Mouse (Mus musculus) urinary bladder, adult 18-20 months (tissue): ENCODE data around the gene Aldh3a2.
"Not testable (repeated sequence)": the region's sequence is repeated elsewhere in the genome, so short reads cannot be mapped to it uniquely, and the experiment has no call there.

ENCODE experiments used
- DNase-seq, 2 experiments: peaks; one replicate each; pipeline ENCODE4 v3.0.0; 2022; ENCODE audit warnings: low spot score in 2 of 2, mixed read lengths in 2 of 2

The Aldh3a2 gene

DNA sequence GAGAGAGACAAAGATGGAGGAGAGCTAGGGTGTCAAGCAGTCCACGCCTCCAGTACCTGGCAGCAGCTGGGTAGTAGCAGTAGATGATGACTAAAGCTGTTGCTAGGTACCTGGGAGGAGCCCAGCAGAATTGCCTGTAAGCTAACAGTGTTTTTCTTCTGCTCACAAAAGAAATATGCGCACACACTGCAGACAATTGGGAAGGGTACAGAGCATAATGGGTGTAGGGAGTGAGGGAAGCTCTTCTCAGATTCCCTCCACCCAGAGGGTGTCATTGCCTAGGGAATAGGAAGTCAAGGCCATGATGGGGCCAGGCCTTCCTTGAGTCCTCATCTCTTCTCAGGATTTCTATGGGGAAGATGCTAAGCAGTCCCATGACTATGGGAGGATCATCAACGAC, 51.3 kb downstream of the Aldh3a2 start:
- no peak for DNase-seq

DNA sequence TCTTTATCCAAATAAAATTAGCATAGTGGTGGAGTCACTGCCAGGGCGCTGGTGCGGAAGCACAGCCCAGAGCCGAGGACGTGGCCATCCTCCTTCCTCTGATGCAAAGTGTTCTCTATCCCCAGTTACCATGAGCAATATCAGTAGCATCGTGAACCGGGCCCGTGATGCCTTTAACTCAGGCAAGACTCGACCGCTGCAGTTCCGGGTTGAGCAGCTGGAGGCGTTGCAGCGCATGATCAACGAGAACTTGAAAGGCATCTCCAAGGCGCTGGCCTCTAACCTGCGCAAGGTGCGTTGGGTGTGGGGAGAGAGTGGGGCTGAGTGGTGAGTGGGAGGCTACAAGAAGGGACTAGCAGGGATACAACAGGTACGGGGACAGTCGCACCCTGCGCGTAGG, 55.2 kb downstream of the Aldh3a2 start:
- DNase-seq: no peak

- peak in 1 of 2 experiments; percentile 58 for DNase-seq
Observed at GRCm38 (mm10) chr11:61208316-61208715, 58.9 kb downstream of the Aldh3a2 start.

DNA sequence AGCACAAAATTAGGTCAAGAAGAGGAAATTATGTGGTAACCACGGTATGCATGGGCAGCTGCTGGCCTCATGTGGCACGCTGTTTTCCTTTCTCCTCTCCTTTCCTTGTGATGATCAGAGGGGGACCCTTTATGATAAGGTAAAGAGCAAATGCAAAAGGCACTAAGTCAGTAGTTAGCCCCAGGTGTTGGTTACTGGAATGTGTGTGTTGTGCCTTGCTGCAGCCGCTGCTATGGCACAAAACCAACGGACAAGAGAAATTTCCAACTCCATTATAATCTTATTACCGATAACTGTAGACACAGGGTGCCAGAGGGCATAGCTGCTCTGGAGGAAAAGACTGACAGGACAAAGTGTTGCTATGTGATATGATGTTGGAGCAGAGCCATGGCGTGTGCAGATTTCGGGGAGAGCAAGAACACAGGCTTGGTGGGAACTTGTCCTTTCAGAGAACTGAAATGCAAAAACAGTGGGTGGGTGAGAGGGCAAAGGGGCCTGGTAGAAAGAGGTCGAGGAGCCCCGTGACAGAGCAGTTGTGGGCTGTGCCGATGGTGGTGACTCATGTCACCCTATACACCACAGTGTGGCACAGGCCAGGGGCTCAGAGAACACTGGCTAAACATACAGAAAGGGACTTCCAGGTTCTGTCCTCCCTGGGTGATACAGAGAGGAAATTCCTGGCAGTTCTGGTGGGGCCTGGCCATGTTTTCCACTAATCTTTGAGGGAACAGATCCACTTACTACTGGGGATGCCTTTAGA, 59.6 kb downstream of the Aldh3a2 start, which contains the start of gene Aldh3a1:
Gene Aldh3a1, plus strand, starts transcription at position 51 of the 760 bp plus-strand sequence.
- DNase-seq: peak in 1 of 2 experiments; percentile 37

DNA sequence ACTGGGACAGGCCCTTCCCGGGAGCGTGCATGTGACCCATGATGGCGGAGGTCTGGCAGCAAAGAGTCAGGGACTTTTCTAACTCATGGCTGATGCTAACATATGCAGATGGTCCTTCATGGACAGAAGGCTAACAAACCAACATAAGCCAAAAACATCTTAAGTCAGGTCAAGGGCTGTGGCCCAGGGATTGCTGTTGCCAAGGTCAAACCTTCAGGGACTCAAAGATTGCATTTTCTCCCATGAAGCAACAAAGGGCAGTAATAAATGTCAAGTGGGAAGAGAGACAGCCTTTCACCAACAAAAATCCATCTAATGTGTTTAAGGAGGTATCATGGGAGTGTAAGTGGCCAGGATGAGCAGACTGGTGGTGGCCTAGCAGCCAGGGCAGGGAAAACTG, 61.1 kb downstream of the Aldh3a2 start:
- DNase-seq: no peak

DNA sequence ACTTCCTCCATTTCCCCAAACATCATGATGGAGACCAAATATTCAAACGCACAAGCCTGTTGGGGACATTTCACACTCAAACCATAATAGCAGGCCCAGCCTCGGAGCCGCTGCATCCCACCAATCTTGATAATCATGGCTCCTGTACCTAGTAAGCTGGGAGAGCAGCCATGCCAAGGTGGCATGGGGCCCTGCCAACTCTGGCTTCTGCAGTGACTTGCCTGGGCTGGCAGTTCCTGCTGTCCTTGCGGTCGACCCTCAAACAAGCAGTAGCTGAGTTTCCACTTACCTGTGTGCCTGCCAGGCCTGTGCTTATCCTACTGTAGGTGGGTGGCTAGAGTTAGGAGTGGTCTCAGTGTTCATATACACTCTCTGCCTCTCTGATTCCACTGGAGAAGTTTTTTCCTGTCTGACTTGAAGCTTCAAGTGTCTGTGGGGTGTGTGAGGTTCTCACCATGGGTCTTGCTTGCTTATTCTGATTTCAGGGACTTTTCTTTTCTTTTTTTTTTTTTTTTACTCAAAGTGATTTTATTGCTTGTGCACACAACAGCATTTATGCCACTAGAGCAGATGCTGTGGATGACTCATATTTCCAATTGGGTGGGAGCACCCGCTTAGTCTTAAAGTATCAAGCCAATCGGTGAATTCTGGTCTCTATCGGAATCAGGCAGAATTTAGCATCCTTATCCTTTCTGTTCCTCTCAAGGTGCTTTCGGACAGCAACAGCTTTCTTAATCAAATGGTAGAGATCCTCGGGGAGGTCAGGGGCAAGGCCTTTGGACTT, 61.9 kb downstream of the Aldh3a2 start:
- DNase-seq: no peak

GRCm38 (mm10) chr11:61202810-61203209, 64.5 kb downstream of the Aldh3a2 start:
- DNase-seq: no peak

GRCm38 (mm10) chr11:61202186-61202585, 65.1 kb downstream of the Aldh3a2 start:
- no peak for DNase-seq

DNA sequence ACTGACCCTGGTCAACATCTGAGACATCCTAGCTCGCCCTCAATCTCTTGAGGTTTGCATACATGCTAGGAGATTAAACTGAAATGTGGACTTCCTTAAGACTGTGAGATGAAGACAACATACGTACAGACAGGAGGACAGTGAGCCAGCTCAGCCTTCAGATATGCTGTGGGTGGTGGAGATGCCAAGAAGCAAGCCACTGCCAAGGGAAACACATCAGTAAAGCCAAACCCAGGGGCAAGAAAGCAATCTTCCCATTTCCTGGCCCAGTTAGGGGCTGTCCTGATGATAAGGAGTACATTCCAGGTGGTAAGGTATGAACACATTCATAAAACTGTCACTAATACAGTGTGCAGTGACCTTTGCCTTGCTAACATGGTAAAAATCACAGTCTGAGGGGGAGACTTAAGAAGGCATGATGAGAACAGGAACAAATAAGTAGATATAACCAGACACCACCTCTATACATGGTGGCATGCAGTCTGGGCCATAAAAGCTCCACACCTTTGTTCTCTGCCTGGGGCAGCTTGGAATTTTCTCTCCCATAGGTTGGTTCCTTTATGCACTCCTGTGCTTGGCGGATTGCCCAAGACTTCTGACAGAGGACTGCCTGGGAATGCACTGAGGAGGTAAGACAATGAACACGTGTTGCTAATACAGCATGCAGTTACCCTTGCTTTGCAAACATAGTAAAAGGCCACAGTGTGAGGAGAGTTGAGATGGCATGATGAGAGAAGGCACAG, 67.5 kb downstream of the Aldh3a2 start:
- no peak for DNase-seq

DNA sequence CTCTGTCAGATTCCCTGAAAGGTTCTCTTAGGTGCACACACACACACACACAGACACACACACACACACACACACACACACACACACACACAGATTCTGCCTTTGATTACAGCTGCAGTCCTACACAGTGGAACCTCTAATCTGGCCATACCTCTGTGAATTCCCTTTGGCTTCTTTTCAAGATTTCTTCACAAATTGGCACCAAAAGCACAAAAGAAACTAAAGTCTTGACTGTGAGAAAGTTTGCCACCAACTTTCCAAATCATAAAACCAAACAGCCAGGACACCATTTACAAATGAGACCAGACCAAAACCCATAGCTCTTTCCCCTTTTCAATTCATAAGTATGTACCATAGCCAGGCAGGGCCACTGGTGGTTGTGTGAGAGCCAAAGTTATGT, 69.3 kb downstream of the Aldh3a2 start:
- no peak for DNase-seq

DNA sequence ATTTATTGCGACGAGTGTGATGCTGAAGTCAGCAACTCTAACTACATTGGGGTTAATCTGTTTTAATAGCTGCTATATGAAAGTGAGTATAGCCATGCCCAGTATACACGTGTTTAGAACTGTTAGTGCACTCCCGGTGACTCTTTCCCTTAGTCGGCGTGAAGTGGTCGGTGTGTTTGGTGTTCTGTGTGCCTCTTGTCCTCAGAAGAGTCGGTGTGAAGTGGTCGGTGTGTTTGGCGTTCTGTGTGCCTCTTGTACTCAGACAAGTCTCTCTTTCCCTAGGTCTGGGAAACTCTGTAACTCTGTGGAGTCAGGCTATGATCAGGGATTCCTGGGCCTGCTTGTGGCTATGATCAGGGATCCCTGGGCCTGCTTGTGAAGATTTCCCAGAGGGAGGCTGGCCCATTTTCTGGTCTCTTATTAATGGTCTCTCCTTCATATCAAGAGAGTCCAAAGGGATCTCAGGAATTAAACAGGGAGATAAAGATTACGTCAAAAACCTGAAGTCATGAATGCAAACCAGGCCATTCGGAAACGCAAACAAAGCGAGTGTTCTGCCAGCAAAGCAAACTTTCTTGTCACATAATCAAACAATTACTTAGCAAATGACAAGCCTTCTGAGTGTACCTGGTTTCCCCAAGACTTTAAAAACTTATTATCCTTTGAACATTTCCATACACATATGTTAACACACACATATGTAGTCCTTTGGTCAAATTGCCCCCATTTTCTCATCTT, 70.5 kb downstream of the Aldh3a2 start:
- DNase-seq: no peak

GRCm38 (mm10) chr11:61193392-61193791, 73.9 kb downstream of the Aldh3a2 start:
- DNase-seq: peak; percentile 56 to 61

GRCm38 (mm10) chr11:61192779-61193178, 74.5 kb downstream of the Aldh3a2 start:
- DNase-seq: no peak

- DNase-seq: not testable (repeated sequence)
Observed at GRCm38 (mm10) chr11:61192123-61192522, 75.1 kb downstream of the Aldh3a2 start.

DNA sequence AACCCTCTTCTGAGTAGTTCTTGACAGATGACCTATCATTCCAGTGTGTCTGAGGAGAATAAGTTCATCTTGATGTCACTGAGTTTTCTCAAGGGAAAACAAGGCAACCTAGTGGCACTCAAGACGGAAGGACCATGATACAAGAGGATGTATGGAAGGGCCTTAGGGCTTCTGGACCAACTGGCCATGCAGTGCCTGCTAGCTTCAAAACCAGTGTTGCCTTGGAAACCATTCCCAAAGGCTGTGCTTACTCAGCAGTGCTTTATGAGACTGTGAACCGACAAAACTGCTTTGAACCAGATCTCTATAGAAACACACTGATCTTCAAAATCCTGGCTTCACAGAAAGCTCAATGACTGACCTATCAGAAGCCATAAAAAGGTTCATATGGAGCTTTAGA, 76.5 kb downstream of the Aldh3a2 start:
- no peak for DNase-seq

DNA sequence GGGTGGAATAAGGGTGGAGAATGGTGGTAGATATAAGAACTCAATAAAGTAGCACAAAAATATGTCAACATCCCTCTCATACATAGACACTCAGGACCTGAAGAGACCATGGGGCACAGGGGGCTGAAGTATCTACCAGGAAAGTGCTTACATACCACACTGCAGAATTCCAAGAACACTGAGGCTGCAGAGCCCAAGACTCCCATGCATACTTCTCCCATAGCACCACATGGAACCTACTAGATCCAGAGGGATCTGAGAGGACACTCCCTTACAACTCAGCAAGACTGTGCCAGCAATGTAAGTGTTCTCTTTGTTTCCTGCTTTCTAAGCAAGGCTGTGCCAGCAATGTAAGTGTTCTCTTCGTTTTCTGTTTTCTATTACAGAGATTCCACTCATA, 83.4 kb downstream of the Aldh3a2 start:
- no peak for DNase-seq

- no peak for DNase-seq
Observed at GRCm38 (mm10) chr11:61181624-61182023, 85.6 kb downstream of the Aldh3a2 start.

DNA sequence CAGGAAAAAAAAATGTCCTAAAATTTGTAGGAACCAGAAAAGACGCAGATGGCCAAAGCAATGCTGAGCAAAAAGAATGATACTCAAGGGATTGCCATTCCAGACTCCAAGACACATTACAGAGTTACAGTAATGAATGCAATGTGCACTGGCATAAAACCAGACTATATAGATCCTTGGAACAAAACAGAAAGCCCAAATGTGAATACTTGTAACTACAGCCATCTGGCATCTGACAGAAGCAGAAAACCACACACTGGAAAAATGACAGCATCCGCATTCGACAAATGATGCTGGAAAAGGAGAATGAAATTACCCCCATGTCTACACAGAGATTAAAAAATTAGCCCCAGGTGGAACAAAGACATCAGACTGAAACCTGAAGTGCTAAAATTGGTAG, 86.9 kb downstream of the Aldh3a2 start:
- no peak for DNase-seq

- no peak for DNase-seq
Observed at GRCm38 (mm10) chr11:61176321-61176720, 90.9 kb downstream of the Aldh3a2 start.

GRCm38 (mm10) chr11:61175778-61176177, 91.5 kb downstream of the Aldh3a2 start:
- no peak for DNase-seq

- DNase-seq: peak; percentile 98 to 100
Observed at GRCm38 (mm10) chr11:61174821-61175658, 92.2 kb downstream of the Aldh3a2 start, which contains the start of gene Usp22. Usp22 (minus strand) TSS chr11:61175055.
